Mouse (Mus musculus) liver, adult 2 months (tissue): Measurements from ENCODE around the gene Slc7a11. TPM values are rescaled to one million over a fixed set of nuclear protein-coding genes. Genes with fewer than 3 reads are reported as not detected.

Experiments used
- DNase-seq: peaks from one replicate; pipeline ENCODE4 v3.0.0-alpha.2; 2011; ENCODE audit warnings: low read depth, low spot score; ENCODE audit errors: extremely low read depth
- H3K27ac ChIP-seq: fragments of 200-500 bp; replicated peaks from 2 replicates; pipeline ENCODE4 v1.5.1; 2012; ENCODE audit warnings: low read depth, mild to moderate bottlenecking, control low read depth, inconsistent platforms, low read length; ENCODE audit not compliant: insufficient read depth
- H3K27me3 ChIP-seq: fragments of 200-500 bp; 2 replicates; pipeline ENCODE4 v1.6.1; 2012; ENCODE audit warnings: mild to moderate bottlenecking, moderate library complexity, low read length, inconsistent platforms; ENCODE audit not compliant: control insufficient read depth, insufficient read depth
- H3K36me3 ChIP-seq: fragments of 200-500 bp; 2 replicates; pipeline ENCODE4 v1.6.1; 2012; ENCODE audit warnings: low read length, inconsistent platforms; ENCODE audit not compliant: control insufficient read depth, insufficient read depth
- H3K4me1 ChIP-seq: fragments of 200-500 bp; 2 replicates; pipeline ENCODE4 v1.6.1; 2011; ENCODE audit warnings: low read length; ENCODE audit not compliant: control insufficient read depth, insufficient read depth
- H3K4me3 ChIP-seq: fragments of 200-500 bp; 2 replicates; pipeline ENCODE4 v1.5.1; 2011; ENCODE audit warnings: low read depth, mild to moderate bottlenecking, control low read depth, low read length, moderate library complexity; ENCODE audit not compliant: insufficient read depth
- H3K79me2 ChIP-seq: fragments of 200-500 bp; 2 replicates; pipeline ENCODE4 v1.6.1; 2012; ENCODE audit warnings: inconsistent platforms, mild to moderate bottlenecking, low read length, moderate library complexity; ENCODE audit not compliant: control insufficient read depth, insufficient read depth
- H3K9ac ChIP-seq: fragments of 200-500 bp; 2 replicates; pipeline ENCODE4 v1.6.1; 2012; ENCODE audit warnings: low read depth, mild to moderate bottlenecking, control low read depth, inconsistent platforms, low read length
- CTCF ChIP-seq: fragments of 200-500 bp; IDR thresholded peaks from 2 replicates; pipeline ENCODE4 v1.5.1; 2011; ENCODE audit warnings: low read depth, low read length, control low read depth
- POLR2A ChIP-seq: fragments of 200-500 bp; IDR thresholded peaks from 2 replicates; pipeline ENCODE4 v1.6.1; 2011; ENCODE audit warnings: low read length, control low read depth; ENCODE audit not compliant: insufficient read depth; ENCODE audit errors: extremely low read depth
- WGBS: fragments of 180-500 bp; shearing (Covaris S2); methylation state at CpG from one replicate; pipeline ENCODE4 v1.1.7; 2018; 5-methylcytosine and 5-hydroxymethylcytosine counted together
- polyA plus RNA-seq: library from polyadenylated mRNA; depleted of rRNA; stranded (reverse); fragments of >200 nt; gene quantifications from 2 replicates; pipeline ENCODE4 v1.2.3, GENCODE M21; 2012
- total RNA-seq: library from RNA; depleted of rRNA; stranded (reverse); fragments of >200 nt; gene quantifications from 2 replicates; pipeline ENCODE4 v1.2.3, GENCODE M21; 2014

The Slc7a11 gene
- total and polyA plus RNA-seq, 2 experiments: under 0.01 TPM; not detected in 1

GRCm38 (mm10) chr3:50347081-50347480 lies 96.3 kb downstream of the Slc7a11 start:
- Histone ChIP-seq H3K27me3 (no peaks in the 10 kb centered on the region), H3K79me2 (no peaks in the 10 kb centered on the region), H3K4me3 (no peak overlapping the region), H3K27ac (no peak overlapping the region), H3K36me3 (no peaks in the 10 kb centered on the region), H3K9ac (no peak overlapping the region), H3K4me1 (no peaks in the 10 kb centered on the region)
- TF ChIP-seq CTCF (no peak), POLR2A (no peak)
- 45% methylated on average over 1 of the region's 1 CpGs for WGBS
- no peak for DNase-seq

DNA sequence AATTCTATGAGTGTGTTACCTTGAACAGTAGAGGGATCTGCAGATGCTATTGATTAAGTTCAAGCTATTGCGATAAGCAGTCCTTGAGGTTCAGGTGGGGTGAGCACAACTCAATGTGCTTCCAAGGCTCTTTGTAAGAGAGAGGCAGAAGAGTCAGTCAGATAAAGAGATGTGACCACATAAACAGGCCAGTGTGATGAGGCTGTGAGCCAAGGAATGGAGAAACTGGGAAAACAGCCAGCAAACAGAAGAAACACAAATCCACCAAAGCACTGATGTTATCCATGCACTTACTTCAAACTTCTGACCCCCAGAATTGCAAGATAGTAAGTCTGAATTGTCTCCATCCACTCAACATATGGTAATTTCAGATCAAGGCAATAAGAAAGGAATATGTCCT lies 99.0 kb downstream of the Slc7a11 start:
- no peak for DNase-seq
- Histone ChIP-seq H3K79me2 (no peaks in the 10 kb centered on the region), H3K36me3 (no peaks in the 10 kb centered on the region), H3K27me3 (no peaks in the 10 kb centered on the region), H3K27ac (no peak overlapping the region), H3K9ac (no peak overlapping the region), H3K4me1 (no peaks in the 10 kb centered on the region), H3K4me3 (no peak overlapping the region)
- WGBS: 94% methylated on average over 1 of the region's 1 CpGs
- TF ChIP-seq POLR2A (no peak), CTCF (no peak)

DNA sequence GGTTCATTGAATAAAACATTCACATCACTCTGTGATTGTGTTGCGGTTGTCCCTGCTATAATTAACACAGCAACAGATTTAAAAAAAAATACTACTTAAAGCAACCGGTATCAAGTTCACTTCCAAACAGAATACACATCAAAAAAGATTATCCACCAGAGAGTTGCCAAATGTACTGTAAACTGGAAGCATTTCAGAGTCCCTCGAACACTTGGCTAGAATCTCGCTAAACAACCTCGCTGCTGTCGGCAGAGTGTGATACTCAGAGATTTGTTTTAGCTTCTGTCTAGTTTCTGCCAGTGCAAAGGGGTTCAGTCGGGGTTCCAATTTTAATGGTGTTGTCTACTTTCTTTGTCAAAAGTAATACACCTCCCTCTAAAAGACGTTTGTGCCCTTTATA lies 118.9 kb downstream of the Slc7a11 start:
- WGBS: 78% methylated on average over 8 of the region's 8 CpGs
- TF ChIP-seq POLR2A (no peak), CTCF (no peak)
- no peak overlapping the region for H3K4me3 ChIP-seq
- no peaks in the 10 kb centered on the region for H3K36me3 ChIP-seq
- H3K27me3 ChIP-seq: no peaks in the 10 kb centered on the region
- no peaks in the 10 kb centered on the region for H3K79me2 ChIP-seq
- H3K27ac ChIP-seq: no peak overlapping the region
- no peak overlapping the region for H3K9ac ChIP-seq
- no peaks in the 10 kb centered on the region for H3K4me1 ChIP-seq
- no peak for DNase-seq

GRCm38 (mm10) chr3:50323881-50324280 lies 119.5 kb downstream of the Slc7a11 start:
- H3K4me3 ChIP-seq: no peak overlapping the region
- 88% methylated on average over 7 of the region's 7 CpGs for WGBS
- H3K27ac ChIP-seq: no peak overlapping the region
- H3K79me2 ChIP-seq: no peaks in the 10 kb centered on the region
- H3K27me3 ChIP-seq: no peaks in the 10 kb centered on the region
- H3K36me3 ChIP-seq: no peaks in the 10 kb centered on the region
- H3K4me1 ChIP-seq: no peaks in the 10 kb centered on the region
- no peak for TF ChIP-seq POLR2A
- no peak overlapping the region for H3K9ac ChIP-seq
- DNase-seq: no peak

DNA sequence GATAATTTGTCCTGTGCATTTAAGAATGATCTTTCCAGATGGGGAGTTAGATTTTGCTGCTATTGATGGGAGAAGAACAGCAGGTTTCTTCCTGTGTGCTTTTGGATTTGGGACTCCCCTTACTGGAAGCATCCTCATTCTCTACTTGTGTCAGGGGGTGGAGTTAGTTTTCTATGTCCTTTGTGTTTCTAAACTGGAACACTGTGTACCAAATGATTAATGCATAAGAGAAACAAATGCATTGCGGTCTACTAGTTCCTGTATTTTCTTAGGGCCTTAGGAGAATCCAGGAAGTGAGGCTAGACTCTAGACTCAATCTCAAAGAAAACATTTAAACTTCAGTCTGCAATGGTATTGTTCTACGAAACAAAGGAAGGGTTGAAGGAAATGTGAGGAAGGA lies 122.6 kb downstream of the Slc7a11 start:
- H3K9ac ChIP-seq: no peak overlapping the region
- WGBS: 77% methylated on average over 2 of the region's 2 CpGs
- no peak for DNase-seq
- no peaks in the 10 kb centered on the region for H3K4me1 ChIP-seq
- no peaks in the 10 kb centered on the region for H3K27me3 ChIP-seq
- no peak overlapping the region for H3K27ac ChIP-seq
- H3K79me2 ChIP-seq: no peaks in the 10 kb centered on the region
- no peaks in the 10 kb centered on the region for H3K36me3 ChIP-seq
- TF ChIP-seq POLR2A: no peak
- TF ChIP-seq CTCF: no peak
- H3K4me3 ChIP-seq: no peak overlapping the region

DNA sequence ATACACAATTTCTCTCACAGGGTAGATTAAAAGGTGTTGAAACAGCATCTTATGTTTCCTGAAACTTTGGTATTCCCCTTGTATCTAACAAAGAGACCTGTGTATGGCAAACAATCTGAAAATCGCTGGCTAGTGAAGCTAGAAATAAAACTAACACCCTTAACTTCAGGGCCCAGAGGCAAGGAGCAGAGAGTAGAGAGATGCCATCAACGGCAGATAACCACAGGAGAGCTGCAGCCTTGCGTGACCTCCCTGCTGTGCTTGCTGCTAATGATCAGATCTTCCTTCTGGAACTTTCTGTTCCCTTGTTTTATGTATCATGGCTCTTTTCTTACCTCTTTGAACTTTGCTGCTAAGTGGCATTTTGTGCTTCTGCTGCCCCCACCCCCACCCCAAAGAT lies 125.3 kb downstream of the Slc7a11 start:
- no peak overlapping the region for H3K27ac ChIP-seq
- H3K9ac ChIP-seq: no peak overlapping the region
- H3K36me3 ChIP-seq: no peaks in the 10 kb centered on the region
- 66% methylated on average over 3 of the region's 3 CpGs for WGBS
- H3K27me3 ChIP-seq: no peaks in the 10 kb centered on the region
- H3K79me2 ChIP-seq: no peaks in the 10 kb centered on the region
- H3K4me1 ChIP-seq: no peaks in the 10 kb centered on the region
- DNase-seq: no peak
- no peak overlapping the region for H3K4me3 ChIP-seq
- TF ChIP-seq POLR2A: no peak
- no peak for TF ChIP-seq CTCF
